Mouse (Mus musculus): ENCODE measurements around the gene Sgcg.
A peak's percentile ranks its signal among the peaks of the same experiment; 100 is the strongest.

The Sgcg gene

DNA sequence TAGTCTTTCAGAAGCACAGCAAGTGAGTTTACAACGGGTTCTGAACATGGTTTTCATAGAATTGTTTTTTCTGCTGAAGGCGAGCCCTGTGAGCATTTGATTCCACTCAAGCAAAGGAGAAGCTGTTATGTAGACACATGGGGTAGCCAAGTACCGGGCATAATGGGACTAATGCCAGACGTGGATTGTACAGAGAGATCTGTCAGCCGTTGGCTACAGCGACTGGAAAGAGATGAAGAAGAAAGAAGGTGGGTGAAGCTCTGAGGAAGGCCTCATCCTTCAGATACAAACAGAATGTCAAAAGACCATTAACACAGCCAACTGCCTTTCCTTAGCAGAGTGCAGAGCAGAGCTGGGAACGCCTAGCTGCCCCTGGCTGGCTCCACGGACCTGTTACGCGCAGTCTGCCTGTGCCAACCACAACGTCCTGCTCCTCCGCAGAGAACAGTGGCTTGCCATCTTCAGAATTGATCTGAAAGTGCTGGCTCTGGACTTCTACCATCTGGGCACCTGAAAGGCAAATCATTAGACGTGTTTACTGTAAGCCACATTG lies 26.2 kb downstream of the Sgcg start:
- DNase-seq (ENCODE audit: low spot score in 2 of 2): peak in 1 of 2 experiments; percentile 33

DNA sequence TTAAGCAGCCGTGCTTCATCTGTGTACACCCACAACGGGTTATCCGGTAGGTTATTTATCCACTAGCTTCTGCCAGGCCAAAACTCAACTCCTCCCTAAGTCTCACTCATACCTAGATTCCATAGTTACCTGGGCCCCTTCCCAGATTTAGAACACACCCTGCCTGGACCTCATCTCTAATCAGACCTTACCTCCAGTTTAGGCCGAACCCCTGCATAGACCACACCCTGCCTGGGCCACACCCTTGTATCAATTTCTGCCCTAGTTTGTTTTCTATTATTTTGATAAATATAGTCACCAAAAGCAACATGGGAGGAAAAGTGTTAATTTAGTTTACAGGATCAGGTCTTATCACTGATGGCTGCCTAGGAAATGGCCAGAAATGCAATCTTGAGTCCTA lies 28.1 kb downstream of the Sgcg start:
- no peak for DNase-seq (ENCODE audit: low spot score in 2 of 2)

DNA sequence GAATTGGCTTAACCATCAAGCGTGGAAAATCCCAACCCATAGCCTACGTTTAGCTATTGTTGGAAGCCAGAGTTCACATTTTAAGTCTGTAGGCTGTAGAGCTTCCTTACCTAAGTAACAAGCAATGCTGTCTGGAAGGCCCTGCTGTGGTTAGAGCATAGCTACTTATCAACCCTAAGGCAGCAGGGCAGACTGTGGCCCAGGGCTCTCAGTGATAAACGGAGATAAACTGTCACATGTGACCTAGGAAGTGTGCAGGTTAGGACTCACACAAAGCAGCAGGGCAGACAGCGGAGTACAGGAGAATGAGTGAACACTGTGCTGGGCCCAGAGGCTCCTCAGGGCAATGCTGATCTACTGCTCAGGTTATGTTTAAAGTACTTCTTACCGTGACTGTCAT lies 28.5 kb downstream of the Sgcg start:
- DNase-seq (ENCODE audit: low spot score in 2 of 2): no peak

DNA sequence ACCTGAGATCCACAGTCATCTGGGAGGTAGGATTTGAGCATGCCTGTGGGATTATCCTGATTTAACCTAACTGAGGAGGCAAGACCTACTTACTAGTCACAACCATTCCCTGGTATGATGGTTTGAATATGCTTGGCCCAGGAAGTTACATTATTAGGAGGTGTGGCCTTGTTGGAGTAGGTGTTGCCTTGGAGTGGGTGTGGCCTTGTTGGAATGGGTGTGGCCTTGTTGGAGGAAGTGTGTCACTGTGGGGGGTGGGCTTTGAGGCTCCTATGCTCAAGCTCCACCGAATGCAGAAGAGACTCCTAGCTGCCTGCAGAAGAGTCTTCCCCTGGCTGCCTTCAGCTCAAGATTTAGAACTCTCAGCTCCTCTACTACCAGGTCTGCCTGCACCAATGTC lies 32.1 kb downstream of the Sgcg start:
- no peak for DNase-seq (ENCODE audit: low spot score in 2 of 2)

DNA sequence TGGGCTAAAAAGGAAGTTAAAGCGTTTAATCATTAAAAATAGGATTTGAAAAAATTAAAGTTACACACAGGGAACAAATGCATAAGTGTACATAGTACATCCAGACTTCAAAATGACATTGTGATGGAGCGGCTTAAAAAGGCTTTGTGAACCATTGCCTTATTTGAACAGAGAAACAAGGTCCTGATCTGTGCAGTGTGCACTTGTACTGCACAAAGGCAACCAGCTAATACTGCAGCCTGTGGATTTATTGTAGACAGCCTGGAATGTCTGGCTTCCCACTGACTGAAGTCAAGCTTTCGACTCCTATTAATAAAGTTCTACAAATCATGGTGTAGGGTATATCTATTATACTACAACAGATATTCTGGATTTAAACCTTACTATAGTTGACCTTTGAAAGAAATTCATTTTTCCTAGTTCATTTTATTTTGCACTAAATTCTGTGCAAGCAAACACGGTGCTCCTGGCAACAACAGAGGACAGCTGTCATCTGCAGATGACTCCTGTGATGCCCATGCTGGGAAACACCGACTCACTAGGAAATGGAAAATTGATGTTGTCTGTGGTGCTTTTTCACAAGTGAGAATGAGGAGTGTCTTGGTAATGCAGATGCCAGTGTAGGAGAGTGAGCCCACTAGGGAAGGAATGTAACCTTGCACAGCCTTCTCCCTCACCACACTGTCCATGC lies 33.8 kb downstream of the Sgcg start:
- DNase-seq (ENCODE audit: low spot score in 2 of 2): no peak

DNA sequence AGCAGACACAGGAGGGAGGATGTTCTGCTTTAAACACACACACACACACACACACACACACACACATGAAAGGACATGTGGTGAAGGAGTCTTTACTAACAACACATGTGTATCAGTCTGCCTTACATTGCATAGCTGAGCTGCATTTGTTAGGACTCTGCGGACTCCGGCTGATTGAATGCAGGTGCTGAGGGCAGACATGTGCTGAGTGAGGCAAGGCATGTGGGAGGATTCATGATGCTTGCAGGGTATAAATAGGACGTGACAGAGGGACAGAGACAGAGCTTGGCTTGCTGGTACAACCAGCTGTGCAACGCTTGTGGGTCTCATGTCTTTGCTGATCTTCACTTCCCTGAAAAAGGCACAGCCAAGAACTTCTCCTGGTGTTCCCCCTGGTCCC lies 34.5 kb downstream of the Sgcg start:
- no peak for DNase-seq (ENCODE audit: low spot score in 2 of 2)

DNA sequence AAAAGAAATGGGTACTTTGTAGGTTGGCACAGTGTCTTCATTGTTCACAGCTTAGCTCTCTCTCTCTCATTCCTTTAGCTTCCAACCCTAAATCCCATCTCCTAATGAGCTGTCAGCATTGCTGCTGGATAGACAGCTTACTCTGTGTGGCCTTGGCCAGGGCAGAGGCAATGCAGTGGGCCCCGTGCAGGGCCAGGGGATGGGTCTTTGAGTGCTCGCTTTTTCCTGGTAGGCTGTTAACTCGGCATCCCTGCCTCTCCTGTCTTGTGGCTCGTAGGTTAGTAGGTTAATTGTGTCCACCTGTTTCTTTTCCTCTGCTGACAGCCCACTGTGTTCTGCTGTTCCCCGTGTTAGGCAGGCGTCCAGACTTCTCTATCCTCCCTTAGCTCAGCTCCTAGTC lies 35.8 kb downstream of the Sgcg start:
- DNase-seq (ENCODE audit: low spot score in 2 of 2): no peak

DNA sequence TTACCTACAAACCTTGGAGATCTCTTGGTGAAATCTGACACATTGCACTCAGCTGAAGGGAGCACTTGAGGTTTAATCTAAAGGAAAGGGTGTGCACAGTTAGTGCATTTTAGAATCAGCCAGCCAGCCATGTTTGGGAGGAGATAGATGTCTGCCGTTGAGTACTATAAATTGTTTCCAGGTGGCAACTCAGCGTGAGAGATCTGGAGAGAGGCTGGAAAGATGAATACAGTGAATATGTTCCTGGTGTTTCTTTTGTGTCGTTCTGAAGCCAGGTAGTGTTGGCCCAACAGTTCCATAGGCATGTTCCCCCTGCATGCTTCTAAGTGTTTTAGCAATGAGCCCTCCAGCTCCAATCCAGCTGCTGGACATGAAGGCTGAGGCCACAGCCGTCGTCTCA lies 37.1 kb downstream of the Sgcg start:
- no peak for DNase-seq (ENCODE audit: low spot score in 2 of 2)

DNA sequence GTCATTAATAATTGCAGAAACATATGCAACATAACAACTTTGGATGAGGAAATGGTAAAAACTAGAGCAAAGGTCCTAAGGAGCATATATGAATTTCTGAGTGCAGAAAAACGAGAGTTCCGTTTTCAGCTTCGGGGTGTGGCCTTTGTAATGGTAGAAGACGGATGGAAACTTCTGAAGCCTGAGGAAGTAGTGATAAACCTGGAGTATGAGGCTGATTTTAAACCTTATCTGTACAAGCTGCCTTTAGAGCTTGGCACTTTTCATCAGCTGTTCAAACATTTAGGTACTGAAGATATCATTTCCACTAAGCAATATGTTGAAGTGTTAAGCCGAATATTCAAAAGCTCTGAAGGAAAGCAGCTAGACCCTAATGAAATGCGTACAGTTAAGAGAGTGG lies 46.5 kb downstream of the Sgcg start:
- DNase-seq (ENCODE audit: low spot score in 2 of 2): no peak

DNA sequence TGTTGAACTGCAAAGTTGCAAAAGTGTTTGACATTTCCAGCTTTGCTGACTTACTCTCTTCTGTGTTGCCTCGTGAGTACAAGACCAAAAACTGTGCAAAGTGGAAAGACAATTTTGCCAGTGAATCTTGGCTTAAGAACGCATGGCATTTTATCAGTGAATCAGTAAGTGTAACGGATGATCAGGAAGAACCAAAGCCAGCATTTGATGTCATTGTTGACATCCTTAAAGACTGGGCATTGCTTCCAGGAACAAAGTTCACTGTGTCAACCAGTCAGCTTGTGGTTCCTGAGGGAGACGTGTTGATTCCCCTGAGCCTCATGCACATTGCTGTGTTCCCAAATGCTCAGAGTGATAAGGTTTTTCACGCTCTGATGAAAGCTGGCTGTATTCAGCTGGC lies 48.2 kb downstream of the Sgcg start:
- no peak for DNase-seq (ENCODE audit: low spot score in 2 of 2)

DNA sequence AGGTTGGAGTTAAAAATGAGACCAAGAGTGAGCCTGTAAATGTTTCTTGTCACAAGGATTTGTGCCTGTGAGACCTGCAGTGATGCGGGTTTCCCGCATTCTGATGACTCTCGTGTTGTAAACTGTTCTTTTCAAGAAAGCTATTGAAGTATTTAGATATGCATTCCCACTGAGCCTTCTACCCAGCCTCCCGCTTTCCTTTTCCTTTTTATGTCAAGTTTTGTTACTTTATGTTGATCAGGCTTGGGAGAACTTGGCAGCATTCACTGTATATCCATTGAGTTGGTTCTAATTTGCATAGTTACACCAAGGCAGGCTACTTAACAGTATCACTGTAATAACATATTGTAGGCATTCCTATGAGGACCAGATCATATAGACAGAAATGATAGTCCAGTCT lies 63.9 kb downstream of the Sgcg start:
- no peak for DNase-seq (ENCODE audit: low spot score in 2 of 2)

DNA sequence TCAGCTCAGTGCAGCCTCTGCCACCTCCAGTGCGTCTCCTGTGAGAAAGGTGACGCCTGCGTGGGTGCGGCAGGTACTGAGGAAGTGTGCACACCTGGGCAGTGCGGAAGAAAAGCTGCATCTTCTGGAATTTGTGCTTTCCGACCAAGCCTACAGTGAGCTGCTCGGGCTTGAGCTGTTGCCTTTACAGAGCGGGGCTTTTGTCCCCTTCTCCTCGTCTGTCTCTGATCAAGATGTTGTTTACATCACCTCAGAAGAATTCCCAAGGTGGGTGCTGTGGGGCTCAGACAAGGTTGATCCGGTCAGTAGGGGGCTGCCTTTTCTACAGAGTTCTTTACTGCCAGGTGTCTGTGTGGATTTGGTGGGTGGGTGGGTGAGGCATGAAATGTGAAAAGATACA lies 66.0 kb downstream of the Sgcg start:
- no peak for DNase-seq (ENCODE audit: low spot score in 2 of 2)

DNA sequence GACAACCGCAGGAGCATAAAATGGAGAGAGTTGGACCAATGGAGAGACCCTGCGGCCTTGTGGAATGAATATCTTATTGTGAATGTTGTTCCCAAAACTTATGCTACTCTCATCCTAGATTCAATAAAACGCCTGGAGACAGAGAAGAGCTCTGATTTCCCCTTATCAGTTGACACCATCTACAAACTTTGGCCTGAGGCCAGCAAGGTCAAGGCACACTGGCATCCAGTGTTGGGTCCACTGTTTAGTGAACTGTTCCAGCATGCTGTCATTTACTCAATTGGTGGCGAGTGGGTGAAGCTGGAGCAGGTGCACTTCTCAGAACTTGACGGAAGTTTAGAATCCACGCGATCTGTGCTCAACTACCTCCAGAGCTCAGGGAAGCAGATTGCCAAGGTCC lies 66.4 kb downstream of the Sgcg start:
- no peak for DNase-seq (ENCODE audit: low spot score in 2 of 2)

DNA sequence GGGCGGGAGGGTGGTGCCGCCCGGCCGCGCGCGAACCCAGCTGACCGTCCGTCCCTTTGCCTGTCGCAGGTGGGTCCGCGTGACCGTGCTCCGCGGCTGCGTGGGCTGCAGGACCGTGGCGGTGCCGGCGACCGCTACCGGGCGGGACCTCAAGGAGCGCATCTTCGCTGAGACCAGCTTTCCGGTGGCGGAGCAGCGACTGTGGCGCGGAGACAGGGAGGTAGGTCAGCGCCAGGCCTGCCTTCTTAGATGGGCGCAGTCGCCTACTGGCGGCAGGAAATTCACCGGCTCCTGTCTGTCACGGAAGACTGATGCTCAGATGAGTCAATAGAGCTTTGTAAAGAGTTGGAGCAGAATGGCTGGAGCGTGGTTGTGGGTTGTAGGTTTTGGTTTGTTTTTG lies 85.1 kb downstream of the Sgcg start:
- DNase-seq (ENCODE audit: low spot score in 2 of 2): peak; percentile 68 to 73

DNA sequence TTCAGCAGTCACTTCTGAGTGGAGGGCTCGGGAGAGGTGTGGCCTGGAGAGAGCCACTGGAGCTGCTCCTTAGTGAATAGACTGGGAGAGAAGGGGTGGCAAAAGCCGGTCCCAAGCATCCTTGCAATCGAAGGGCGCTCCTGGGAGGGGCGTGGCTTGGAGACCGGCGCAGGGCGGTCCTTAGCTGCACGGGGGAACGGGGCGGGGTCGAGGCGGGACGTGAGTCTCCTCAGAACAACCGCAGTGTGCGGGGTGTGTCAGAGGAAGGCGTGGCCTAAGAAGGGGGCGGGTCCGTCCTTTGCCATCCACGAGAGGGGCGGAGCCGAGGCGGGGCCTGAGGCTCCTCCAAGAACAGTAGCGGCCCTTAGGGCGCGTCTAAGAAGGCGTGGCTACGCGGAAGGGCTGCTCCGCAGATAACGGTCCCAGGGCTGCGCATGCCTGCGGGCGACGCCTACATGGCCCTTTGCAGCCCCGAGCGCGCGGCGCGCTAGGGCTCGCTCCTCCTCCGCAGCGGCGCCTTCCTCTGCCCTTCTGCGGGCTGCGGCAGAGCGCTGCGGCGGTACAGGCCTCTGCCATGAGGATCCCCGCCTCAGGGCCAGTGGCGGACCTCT lies 85.6 kb downstream of the Sgcg start:
- DNase-seq (ENCODE audit: low spot score in 2 of 2): peak; percentile 98 to 99

DNA sequence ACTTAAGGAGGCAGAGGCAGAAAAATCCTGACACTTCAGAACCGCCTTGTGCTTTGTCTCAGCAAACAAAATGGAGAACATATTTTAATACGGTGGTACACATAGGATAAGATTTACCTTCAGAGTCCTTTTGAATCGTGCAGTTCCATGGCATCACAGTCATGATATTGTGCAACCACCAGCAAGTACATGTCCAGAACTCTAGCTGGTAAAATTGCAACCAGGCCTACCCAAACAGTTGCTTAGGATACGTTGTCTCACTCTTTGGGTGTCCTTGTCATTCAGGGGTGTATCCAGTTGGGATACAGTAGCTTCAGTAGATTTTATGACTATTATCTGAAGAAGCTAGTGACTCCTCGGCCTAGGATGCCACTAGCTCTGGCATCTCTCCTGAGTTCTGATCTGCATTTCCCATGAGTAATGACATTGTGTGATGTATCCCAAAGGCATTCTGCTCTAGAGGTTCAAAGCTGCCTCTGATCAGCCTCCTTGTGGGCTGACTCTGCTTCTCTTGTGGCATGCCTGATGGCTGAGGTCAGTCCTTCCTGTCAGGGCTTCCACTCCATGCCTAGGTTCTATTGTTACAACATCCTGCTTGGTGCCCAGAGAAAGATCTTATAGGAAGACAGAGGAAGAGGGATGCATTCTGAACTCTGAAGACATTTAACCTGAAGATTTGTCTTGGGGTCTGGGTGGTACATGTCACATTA lies 86.9 kb downstream of the Sgcg start:
- no peak for DNase-seq (ENCODE audit: low spot score in 2 of 2)
